Mouse (Mus musculus): ENCODE measurements around the gene Adgrl3. TPM values are rescaled to one million over a fixed set of nuclear protein-coding genes. Genes with fewer than 3 reads are reported as not detected.

The Adgrl3 gene
- polyA plus RNA-seq, 1 experiment = 15.8 TPM

- Histone ChIP-seq H3K27me3 (ENCODE audit: control insufficient read depth, insufficient read depth, insufficient read length) (no peaks in the 10 kb centered on the region), H3K36me3 (ENCODE audit: control insufficient read depth, insufficient read depth) (no peaks in the 10 kb centered on the region), H3K4me2 (ENCODE audit: low read depth) (no peak overlapping the region), H3ac (ENCODE audit: control insufficient read depth, insufficient read length) (no peak overlapping the region), H3K4me3 (no peak overlapping the region), H3K79me2 (ENCODE audit: control insufficient read depth, insufficient read depth) (no peaks in the 10 kb centered on the region)
- TF ChIP-seq TCF3 (IDR thresholded peaks at IDR 0.05; ENCODE audit: insufficient read length, low read depth) = no peak
- TF ChIP-seq E2F4 (IDR thresholded peaks at IDR 0.05; ENCODE audit: insufficient read depth) = no peak
- TF ChIP-seq POLR2A (IDR thresholded peaks at IDR 0.05; ENCODE audit: insufficient read length, low read depth) = no peak
- no peak for TF ChIP-seq TCF12 (IDR thresholded peaks at IDR 0.05; ENCODE audit: insufficient read depth, poor library complexity, severe bottlenecking)
- no peak for TF ChIP-seq USF1 (IDR thresholded peaks at IDR 0.05; ENCODE audit: low read depth)
- TF ChIP-seq MYOG (IDR thresholded peaks at IDR 0.05; ENCODE audit: control insufficient read depth in 1 of 3, insufficient read depth in 1 of 3, insufficient read length in 2 of 3, low read depth in 2 of 3) = no peak
- TF ChIP-seq MYOD1 (IDR thresholded peaks at IDR 0.05; ENCODE audit: control insufficient read depth in 1 of 3, insufficient read length in 2 of 3, low read depth in 2 of 3) = no peak
- no peak for TF ChIP-seq REST (IDR thresholded peaks at IDR 0.05; ENCODE audit: insufficient read depth, insufficient read length)
- TF ChIP-seq CEBPB (IDR thresholded peaks at IDR 0.05; ENCODE audit: insufficient read depth, poor library complexity, severe bottlenecking) = no peak
- TF ChIP-seq SRF (IDR thresholded peaks at IDR 0.05; ENCODE audit: control insufficient read depth, insufficient read length, low read depth) = no peak
- no peak for TF ChIP-seq POLR2AphosphoS2 (IDR thresholded peaks at IDR 0.05; ENCODE audit: insufficient read length, low read depth)
- no peak for TF ChIP-seq MAX (IDR thresholded peaks at IDR 0.05; ENCODE audit: low read depth)
Measured at GRCm38 (mm10) chr5:81755711-81756110, 735.8 kb downstream of the Adgrl3 start.

GRCm38 (mm10) chr5:81757093-81757725, 737.3 kb downstream of the Adgrl3 start:
- no peak overlapping the region for H3ac ChIP-seq (ENCODE audit: control insufficient read depth, insufficient read length)
- H3K4me2 ChIP-seq (ENCODE audit: low read depth) = no peak overlapping the region
- H3K4me3 ChIP-seq = no peak overlapping the region
- no peaks in the 10 kb centered on the region for H3K79me2 ChIP-seq (ENCODE audit: control insufficient read depth, insufficient read depth)
- H3K36me3 ChIP-seq (ENCODE audit: control insufficient read depth, insufficient read depth) = no peaks in the 10 kb centered on the region
- TF ChIP-seq REST (IDR thresholded peaks at IDR 0.05; ENCODE audit: insufficient read depth, insufficient read length) = no peak
- no peaks in the 10 kb centered on the region for H3K27me3 ChIP-seq (ENCODE audit: control insufficient read depth, insufficient read depth, insufficient read length)

- H3K79me2 ChIP-seq (ENCODE audit: control insufficient read depth, insufficient read depth) = no peaks in the 10 kb centered on the region
- no peaks in the 10 kb centered on the region for H3K36me3 ChIP-seq (ENCODE audit: control insufficient read depth, insufficient read depth)
- no peak overlapping the region for H3K4me2 ChIP-seq (ENCODE audit: low read depth)
- no peak for TF ChIP-seq POLR2AphosphoS2 (IDR thresholded peaks at IDR 0.05; ENCODE audit: insufficient read length, low read depth)
- no peak for TF ChIP-seq MYOD1 (IDR thresholded peaks at IDR 0.05; ENCODE audit: control insufficient read depth in 1 of 3, insufficient read length in 2 of 3, low read depth in 2 of 3)
- TF ChIP-seq USF1 (IDR thresholded peaks at IDR 0.05; ENCODE audit: low read depth) = no peak
- TF ChIP-seq TCF12 (IDR thresholded peaks at IDR 0.05; ENCODE audit: insufficient read depth, poor library complexity, severe bottlenecking) = no peak
- TF ChIP-seq MYOG (IDR thresholded peaks at IDR 0.05; ENCODE audit: control insufficient read depth in 1 of 3, insufficient read depth in 1 of 3, insufficient read length in 2 of 3, low read depth in 2 of 3) = no peak
- no peak overlapping the region for H3ac ChIP-seq (ENCODE audit: control insufficient read depth, insufficient read length)
- no peak overlapping the region for H3K4me3 ChIP-seq
- no peaks in the 10 kb centered on the region for H3K27me3 ChIP-seq (ENCODE audit: control insufficient read depth, insufficient read depth, insufficient read length)
Measured at GRCm38 (mm10) chr5:81776234-81776633, 756.3 kb downstream of the Adgrl3 start.

- Histone ChIP-seq H3K4me2 (ENCODE audit: low read depth) (no peak overlapping the region), H3K4me3 (no peak overlapping the region), H3K27me3 (ENCODE audit: control insufficient read depth, insufficient read depth, insufficient read length) (no peaks in the 10 kb centered on the region), H3ac (ENCODE audit: control insufficient read depth, insufficient read length) (no peak overlapping the region), H3K79me2 (ENCODE audit: control insufficient read depth, insufficient read depth) (no peaks in the 10 kb centered on the region), H3K36me3 (ENCODE audit: control insufficient read depth, insufficient read depth) (no peaks in the 10 kb centered on the region)
- no peak for TF ChIP-seq POLR2AphosphoS2 (IDR thresholded peaks at IDR 0.05; ENCODE audit: insufficient read length, low read depth)
- no peak for TF ChIP-seq TCF3 (IDR thresholded peaks at IDR 0.05; ENCODE audit: insufficient read length, low read depth)
- no peak for TF ChIP-seq MYOD1 (IDR thresholded peaks at IDR 0.05; ENCODE audit: control insufficient read depth in 1 of 3, insufficient read length in 2 of 3, low read depth in 2 of 3)
- no peak for TF ChIP-seq REST (IDR thresholded peaks at IDR 0.05; ENCODE audit: insufficient read depth, insufficient read length)
- TF ChIP-seq MYOG (IDR thresholded peaks at IDR 0.05; ENCODE audit: control insufficient read depth in 1 of 3, insufficient read depth in 1 of 3, insufficient read length in 2 of 3, low read depth in 2 of 3) = no peak
- TF ChIP-seq MAX (IDR thresholded peaks at IDR 0.05; ENCODE audit: low read depth) = no peak
Measured at GRCm38 (mm10) chr5:81776746-81777145, 756.8 kb downstream of the Adgrl3 start.

- TF ChIP-seq E2F4 (IDR thresholded peaks at IDR 0.05; ENCODE audit: insufficient read depth) = no peak
- no peak for TF ChIP-seq POLR2AphosphoS2 (IDR thresholded peaks at IDR 0.05; ENCODE audit: insufficient read length, low read depth)
- TF ChIP-seq TCF3 (IDR thresholded peaks at IDR 0.05; ENCODE audit: insufficient read length, low read depth) = no peak
- no peak for TF ChIP-seq MYOD1 (IDR thresholded peaks at IDR 0.05; ENCODE audit: control insufficient read depth in 1 of 3, insufficient read length in 2 of 3, low read depth in 2 of 3)
- TF ChIP-seq SRF (IDR thresholded peaks at IDR 0.05; ENCODE audit: control insufficient read depth, insufficient read length, low read depth) = no peak
- TF ChIP-seq USF1 (IDR thresholded peaks at IDR 0.05; ENCODE audit: low read depth) = no peak
- no peak for TF ChIP-seq MYOG (IDR thresholded peaks at IDR 0.05; ENCODE audit: control insufficient read depth in 1 of 3, insufficient read depth in 1 of 3, insufficient read length in 2 of 3, low read depth in 2 of 3)
- no peaks in the 10 kb centered on the region for H3K36me3 ChIP-seq (ENCODE audit: control insufficient read depth, insufficient read depth)
- no peaks in the 10 kb centered on the region for H3K79me2 ChIP-seq (ENCODE audit: control insufficient read depth, insufficient read depth)
- H3ac ChIP-seq (ENCODE audit: control insufficient read depth, insufficient read length) = no peak overlapping the region
- no peaks in the 10 kb centered on the region for H3K27me3 ChIP-seq (ENCODE audit: control insufficient read depth, insufficient read depth, insufficient read length)
- no peak overlapping the region for H3K4me2 ChIP-seq (ENCODE audit: low read depth)
- H3K4me3 ChIP-seq = no peak overlapping the region
Measured at GRCm38 (mm10) chr5:81784770-81785169, 764.8 kb downstream of the Adgrl3 start.
